Mouse (Mus musculus): ENCODE data around the gene Grin2a. TPM values are rescaled to one million over a fixed set of nuclear protein-coding genes. Genes with fewer than 3 reads are reported as not detected.
"Not testable (repeated sequence)": the region's sequence is repeated elsewhere in the genome, so short reads cannot be mapped to it uniquely, and the experiment has no call there.

The Grin2a gene
- polyA plus RNA-seq, 1 experiment from 2014 or later: not detected

GRCm38 (mm10) chr16:9664060-9664459 lies 331.3 kb downstream of the Grin2a start:
- Histone ChIP-seq H3K27ac (no peak overlapping the region), H3K79me2 (ENCODE audit: inconsistent target) (no peaks in the 10 kb centered on the region)
- WGBS (ENCODE audit: missing documents): 65% methylated on average over 3 of the region's 3 CpGs

GRCm38 (mm10) chr16:9663508-9663907 lies 331.9 kb downstream of the Grin2a start:
- Histone ChIP-seq H3K27ac (no peak overlapping the region), H3K36me3 (ENCODE audit: inconsistent target) (no peaks in the 10 kb centered on the region), H3K4me3 (ENCODE audit: inconsistent target) (no peak overlapping the region), H3K79me2 (ENCODE audit: inconsistent target) (no peaks in the 10 kb centered on the region)
- 68% methylated on average over 2 of the region's 2 CpGs for WGBS (ENCODE audit: missing documents)

More at GRCm38 (mm10) chr16:9664060-9664459, 331.3 kb downstream of the Grin2a start:
- Histone ChIP-seq H3K4me3 (ENCODE audit: inconsistent target) (no peak overlapping the region), H3K36me3 (ENCODE audit: inconsistent target) (no peaks in the 10 kb centered on the region)

DNA sequence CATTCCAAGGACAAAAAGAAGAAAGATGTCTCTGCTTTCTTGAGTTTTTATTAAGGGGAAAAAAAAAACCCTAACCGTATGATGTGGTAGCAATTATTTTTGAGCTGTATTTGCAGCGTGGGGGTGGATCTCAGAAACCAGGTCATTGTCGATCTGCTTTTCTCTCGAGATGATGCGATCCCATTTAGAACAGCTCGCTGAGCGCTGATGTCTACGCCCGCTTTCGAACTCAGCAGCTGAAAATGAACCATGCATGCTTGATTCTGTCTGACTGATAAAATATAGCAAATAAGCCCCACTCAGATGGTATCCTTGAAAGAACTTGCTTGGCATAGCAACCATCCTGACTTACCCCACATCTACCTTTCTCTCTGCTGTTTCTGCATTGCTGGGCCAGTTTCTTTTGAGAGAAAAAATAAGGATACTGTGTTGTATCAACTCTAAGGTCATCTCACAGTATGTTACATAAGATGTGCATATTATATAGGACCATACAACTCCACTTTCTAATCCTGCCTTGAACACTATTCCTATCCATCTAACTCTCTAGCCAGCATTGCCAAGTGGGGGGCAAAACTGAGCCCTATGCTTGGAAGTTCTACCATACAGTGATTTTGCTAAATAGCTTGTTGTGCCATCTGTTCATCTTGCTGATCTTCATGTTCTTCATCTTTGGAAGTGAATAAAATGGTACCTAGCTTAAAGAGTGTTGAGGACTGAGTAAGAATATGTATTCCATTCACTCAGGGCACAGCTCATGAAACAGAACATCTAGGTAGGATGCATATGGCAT lies 369.5 kb downstream of the Grin2a start:
- no peaks in the 10 kb centered on the region for H3K79me2 ChIP-seq (ENCODE audit: inconsistent target)
- H3K4me3 ChIP-seq (ENCODE audit: inconsistent target): no peak overlapping the region
- H3K36me3 ChIP-seq (ENCODE audit: inconsistent target): no peaks in the 10 kb centered on the region
- WGBS (ENCODE audit: missing documents): 99% methylated on average over 10 of the region's 10 CpGs
- H3K27ac ChIP-seq: no peak overlapping the region

- Histone ChIP-seq H3K79me2 (ENCODE audit: inconsistent target) (no peaks in the 10 kb centered on the region), H3K4me3 (ENCODE audit: inconsistent target) (no peak overlapping the region), H3K27ac (no peak overlapping the region), H3K36me3 (ENCODE audit: inconsistent target) (no peaks in the 10 kb centered on the region)
- WGBS (ENCODE audit: missing documents): 94% methylated on average over 2 of the region's 2 CpGs
These were observed 371.0 kb downstream of the Grin2a start for GRCm38 (mm10) chr16:9624346-9624745.

- no peaks in the 10 kb centered on the region for H3K79me2 ChIP-seq (ENCODE audit: inconsistent target)
- no peaks in the 10 kb centered on the region for H3K36me3 ChIP-seq (ENCODE audit: inconsistent target)
- WGBS (ENCODE audit: missing documents): 90% methylated on average over 2 of the region's 2 CpGs
- no peak overlapping the region for H3K27ac ChIP-seq
- H3K4me3 ChIP-seq (ENCODE audit: inconsistent target): no peak overlapping the region
These were observed 377.2 kb downstream of the Grin2a start for GRCm38 (mm10) chr16:9618206-9618605.

DNA sequence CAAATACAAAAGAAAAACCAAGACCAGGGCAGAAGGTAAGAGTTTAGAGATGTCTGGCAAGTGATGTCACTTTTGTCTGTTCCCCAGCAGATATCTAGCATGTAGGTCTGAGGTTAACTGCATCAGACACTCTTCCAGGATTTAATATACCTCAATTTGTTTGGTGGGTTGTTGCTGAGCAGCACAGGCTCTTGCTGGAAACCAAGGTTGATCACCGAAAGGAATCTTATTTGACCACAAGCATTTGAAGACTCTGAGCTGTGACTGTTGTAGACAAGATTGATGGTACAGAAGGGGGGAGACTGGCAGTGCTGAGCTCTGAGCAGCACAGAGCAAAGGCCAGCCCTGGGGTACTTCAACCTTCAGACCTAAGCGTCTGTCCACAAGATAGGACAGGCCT lies 378.1 kb downstream of the Grin2a start:
- H3K36me3 ChIP-seq (ENCODE audit: inconsistent target): no peaks in the 10 kb centered on the region
- H3K79me2 ChIP-seq (ENCODE audit: inconsistent target): no peaks in the 10 kb centered on the region
- H3K4me3 ChIP-seq (ENCODE audit: inconsistent target): no peak overlapping the region
- WGBS (ENCODE audit: missing documents): 66% methylated on average over 2 of the region's 2 CpGs
- H3K27ac ChIP-seq: no peak overlapping the region

DNA sequence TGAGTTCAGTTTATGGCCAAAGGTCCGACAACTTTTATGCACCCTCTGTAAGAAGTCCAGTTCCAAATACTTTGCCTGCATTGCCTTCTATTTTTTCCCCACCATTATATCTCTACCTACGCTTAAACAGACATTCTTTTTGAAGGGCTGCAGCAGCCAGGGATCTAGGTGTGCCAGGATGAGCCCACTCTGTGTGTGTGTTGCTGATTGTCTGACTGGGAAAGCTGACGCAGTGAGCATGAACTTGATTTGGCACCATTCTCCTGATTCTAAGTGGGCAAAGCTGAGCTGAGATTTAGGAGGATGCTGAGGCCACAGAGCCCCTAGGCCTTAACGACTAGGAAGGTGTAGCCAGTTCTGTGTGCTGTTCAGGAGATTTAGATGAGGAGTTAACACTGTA lies 378.6 kb downstream of the Grin2a start:
- no peaks in the 10 kb centered on the region for H3K79me2 ChIP-seq (ENCODE audit: inconsistent target)
- no peaks in the 10 kb centered on the region for H3K36me3 ChIP-seq (ENCODE audit: inconsistent target)
- 69% methylated on average over 4 of the region's 4 CpGs for WGBS (ENCODE audit: missing documents)
- H3K4me3 ChIP-seq (ENCODE audit: inconsistent target): no peak overlapping the region
- no peak overlapping the region for H3K27ac ChIP-seq

- not testable (repeated sequence) for H3K79me2 ChIP-seq (ENCODE audit: inconsistent target); H3K36me3 ChIP-seq (ENCODE audit: inconsistent target)
- 95% methylated on average over 5 of the region's 6 CpGs for WGBS (ENCODE audit: missing documents)
These were observed 382.8 kb downstream of the Grin2a start for GRCm38 (mm10) chr16:9612596-9612995.

DNA sequence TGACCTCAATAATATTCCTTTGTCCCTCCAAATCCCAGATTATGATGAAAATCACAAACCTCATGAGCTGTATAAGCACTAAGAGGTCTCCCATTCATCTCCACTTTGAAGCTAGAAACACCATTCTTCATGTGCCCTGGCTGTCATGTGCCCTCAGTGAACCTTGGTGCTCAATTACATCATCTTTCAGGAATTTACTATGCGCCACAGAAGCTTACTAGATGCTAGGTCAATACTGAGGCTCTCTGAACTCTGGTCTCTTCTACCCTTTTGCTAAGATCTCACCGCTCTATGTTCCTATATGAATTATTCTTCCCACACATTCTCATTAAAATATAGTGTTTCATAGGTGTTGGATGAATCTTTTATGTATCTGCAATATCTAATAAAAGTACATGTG lies 387.9 kb downstream of the Grin2a start:
- Histone ChIP-seq H3K4me3 (ENCODE audit: inconsistent target) (no peak overlapping the region), H3K79me2 (ENCODE audit: inconsistent target) (no peaks in the 10 kb centered on the region), H3K36me3 (ENCODE audit: inconsistent target) (no peaks in the 10 kb centered on the region), H3K27ac (no peak overlapping the region)
- WGBS (ENCODE audit: missing documents): 79% methylated on average over 2 of the region's 2 CpGs

More at GRCm38 (mm10) chr16:9612596-9612995, 382.8 kb downstream of the Grin2a start:
- not testable (repeated sequence) for H3K4me3 ChIP-seq (ENCODE audit: inconsistent target); H3K27ac ChIP-seq

GRCm38 (mm10) chr16:9603983-9604382 lies 391.4 kb downstream of the Grin2a start:
- Histone ChIP-seq H3K27ac (no peak overlapping the region), H3K79me2 (ENCODE audit: inconsistent target) (no peaks in the 10 kb centered on the region), H3K4me3 (ENCODE audit: inconsistent target) (no peak overlapping the region), H3K36me3 (ENCODE audit: inconsistent target) (no peaks in the 10 kb centered on the region)
- 90% methylated on average over 5 of the region's 5 CpGs for WGBS (ENCODE audit: missing documents)

GRCm38 (mm10) chr16:9602579-9602978 lies 392.8 kb downstream of the Grin2a start:
- 100% methylated on average over 2 of the region's 2 CpGs for WGBS (ENCODE audit: missing documents)
- Histone ChIP-seq H3K36me3 (ENCODE audit: inconsistent target) (no peaks in the 10 kb centered on the region), H3K79me2 (ENCODE audit: inconsistent target) (no peaks in the 10 kb centered on the region), H3K4me3 (ENCODE audit: inconsistent target) (no peak overlapping the region), H3K27ac (no peak overlapping the region)

GRCm38 (mm10) chr16:9589176-9589575 lies 406.2 kb downstream of the Grin2a start:
- no peaks in the 10 kb centered on the region for H3K36me3 ChIP-seq (ENCODE audit: inconsistent target)
- H3K4me3 ChIP-seq (ENCODE audit: inconsistent target): no peak overlapping the region
- 64% methylated on average over 2 of the region's 2 CpGs for WGBS (ENCODE audit: missing documents)
- no peak overlapping the region for H3K27ac ChIP-seq
- no peaks in the 10 kb centered on the region for H3K79me2 ChIP-seq (ENCODE audit: inconsistent target)

GRCm38 (mm10) chr16:9588431-9588830 lies 406.9 kb downstream of the Grin2a start:
- 89% methylated on average over 3 of the region's 3 CpGs for WGBS (ENCODE audit: missing documents)
- Histone ChIP-seq H3K4me3 (ENCODE audit: inconsistent target) (no peak overlapping the region), H3K36me3 (ENCODE audit: inconsistent target) (no peaks in the 10 kb centered on the region), H3K27ac (no peak overlapping the region), H3K79me2 (ENCODE audit: inconsistent target) (no peaks in the 10 kb centered on the region)

DNA sequence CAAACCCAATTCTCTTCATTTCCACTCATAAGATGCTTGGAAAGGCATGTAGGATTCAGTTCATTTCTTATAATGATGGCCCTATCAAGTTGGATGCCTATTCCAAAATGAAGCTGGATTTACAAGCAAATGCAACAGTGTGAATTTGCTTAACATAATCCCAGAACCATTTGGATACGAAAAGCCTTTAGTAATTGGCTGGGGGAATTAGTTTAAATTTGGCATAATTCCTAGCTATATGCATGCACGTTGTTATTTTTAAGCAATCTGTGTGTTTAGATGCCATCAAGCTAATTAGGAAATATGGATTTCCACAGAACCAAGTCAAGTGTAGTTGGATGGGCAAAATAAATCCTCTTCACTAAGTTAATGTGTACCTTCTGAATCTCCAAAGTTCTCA lies 411.4 kb downstream of the Grin2a start:
- 78% methylated on average over 2 of the region's 2 CpGs for WGBS (ENCODE audit: missing documents)
- no peaks in the 10 kb centered on the region for H3K36me3 ChIP-seq (ENCODE audit: inconsistent target)
- H3K27ac ChIP-seq: no peak overlapping the region
- no peaks in the 10 kb centered on the region for H3K79me2 ChIP-seq (ENCODE audit: inconsistent target)
- no peak overlapping the region for H3K4me3 ChIP-seq (ENCODE audit: inconsistent target)

DNA sequence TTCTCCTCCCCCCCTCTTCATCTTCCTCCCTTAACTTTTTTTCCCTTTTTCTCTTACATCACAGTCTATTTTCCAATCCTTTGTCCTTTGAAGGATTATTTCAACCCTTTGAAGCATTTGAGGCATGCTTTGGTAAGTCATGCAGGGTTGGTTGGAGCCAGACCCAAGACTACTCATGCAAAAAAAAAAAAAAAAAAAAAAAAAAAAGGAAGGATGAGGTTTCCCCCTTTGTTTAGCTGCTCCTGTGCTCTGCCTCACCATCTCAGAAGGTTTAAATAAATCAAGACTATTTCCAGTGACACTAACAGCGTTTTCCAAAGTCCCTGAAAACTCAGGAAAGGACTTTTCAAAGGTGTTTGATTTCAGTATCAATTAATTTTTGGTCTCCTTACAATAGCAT lies 423.6 kb downstream of the Grin2a start:
- Histone ChIP-seq H3K36me3 (ENCODE audit: inconsistent target) (no peaks in the 10 kb centered on the region), H3K4me3 (ENCODE audit: inconsistent target) (no peak overlapping the region), H3K27ac (no peak overlapping the region), H3K79me2 (ENCODE audit: inconsistent target) (no peaks in the 10 kb centered on the region)
- WGBS (ENCODE audit: missing documents): 38% methylated on average over 1 of the region's 1 CpGs

DNA sequence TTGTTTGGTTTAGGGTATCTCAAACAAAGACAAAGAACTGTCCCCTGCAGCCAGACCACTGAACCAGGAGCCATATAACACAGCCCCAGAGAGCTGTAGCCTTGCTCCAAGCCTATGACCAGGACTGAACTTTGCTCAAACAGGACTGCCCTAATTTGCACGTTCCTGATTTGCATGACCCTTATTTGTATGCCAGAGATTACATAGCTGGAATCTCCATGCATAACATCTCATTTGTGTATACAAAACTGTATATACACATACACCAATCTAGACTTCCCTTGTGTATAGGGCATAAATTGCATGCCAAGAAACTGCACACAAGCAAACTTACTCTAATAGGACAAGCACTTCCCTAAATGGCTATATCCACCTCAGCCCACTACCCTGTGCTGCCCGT lies 428.1 kb downstream of the Grin2a start:
- 61% methylated on average over 2 of the region's 2 CpGs for WGBS (ENCODE audit: missing documents)
- Histone ChIP-seq H3K4me3 (ENCODE audit: inconsistent target) (no peak overlapping the region), H3K79me2 (ENCODE audit: inconsistent target) (no peaks in the 10 kb centered on the region), H3K27ac (no peak overlapping the region), H3K36me3 (ENCODE audit: inconsistent target) (no peaks in the 10 kb centered on the region)

Measured in macrophage (primary cell).